Mouse (Mus musculus) spleen, adult 12 weeks (tissue): ENCODE data around the gene Ccna1.

Experiments
- DNase-seq: peaks from one replicate; pipeline ENCODE4 v3.0.0; 2022; ENCODE audit warnings: low spot score

The Ccna1 gene

DNA sequence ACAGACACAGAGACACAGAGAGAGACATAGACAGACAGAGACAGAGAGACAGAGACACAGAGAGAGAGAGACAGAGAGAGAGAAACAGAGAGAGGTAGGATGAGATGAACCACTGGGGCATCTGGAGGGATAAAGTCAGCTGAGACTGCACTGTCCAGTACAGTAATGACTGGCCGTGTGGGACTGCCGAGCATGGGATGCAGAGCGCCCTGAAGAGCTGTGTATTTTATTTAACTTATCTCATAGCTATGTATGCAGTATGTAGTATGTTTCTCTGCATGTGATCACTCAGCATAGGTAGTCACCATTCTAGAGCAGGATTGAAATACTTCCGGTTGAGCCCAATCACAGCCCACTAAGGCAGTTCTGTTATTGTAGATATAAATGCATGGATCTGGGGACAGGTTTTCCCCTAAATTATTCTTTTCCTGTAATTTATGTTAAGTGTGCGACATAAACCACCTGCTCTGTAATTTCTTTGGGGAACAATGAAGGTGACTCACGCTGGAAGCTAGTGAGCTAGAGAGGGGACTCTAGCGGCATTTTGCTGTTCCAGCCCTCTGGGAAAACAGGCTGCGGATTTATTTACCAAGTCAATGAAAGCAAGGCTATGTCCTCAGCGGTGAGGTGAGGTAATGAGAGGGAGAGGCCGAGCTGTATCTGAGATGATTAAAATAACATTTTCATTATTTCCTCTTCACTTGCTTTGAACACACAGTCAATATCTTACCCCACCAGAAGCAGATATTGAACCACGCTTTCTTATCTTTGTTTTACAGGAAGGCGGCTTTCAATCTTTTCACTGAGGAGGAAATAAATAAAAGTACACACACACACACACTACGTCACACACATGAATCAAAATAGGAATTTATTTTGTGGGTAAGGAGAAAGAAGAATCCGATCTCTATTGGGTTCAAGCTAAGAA is 10.7 kb upstream of the Ccna1 start:
- DNase-seq = no peak

DNA sequence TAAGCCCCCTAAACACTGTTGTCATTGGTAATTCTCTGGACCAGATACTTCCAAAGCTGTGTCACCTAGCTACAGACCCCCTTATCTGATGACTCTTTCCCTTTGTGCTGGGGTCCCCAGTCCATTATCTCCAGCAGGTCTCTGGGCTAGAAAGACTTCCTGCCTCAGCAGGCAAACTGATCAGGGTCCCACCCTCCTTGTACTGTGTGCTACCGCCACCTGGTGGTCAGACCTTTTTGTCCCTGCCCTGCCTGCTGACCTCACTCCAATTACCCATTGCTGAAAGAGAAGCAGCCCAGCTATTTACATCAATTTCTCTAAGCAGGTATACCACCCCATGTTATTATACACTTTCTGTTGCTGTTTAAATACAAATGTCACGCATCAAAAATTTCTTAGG is 9.1 kb upstream of the Ccna1 start:
- no peak for DNase-seq

- no peak for DNase-seq
Measured at GRCm38 (mm10) chr3:55062653-55063052, 7.4 kb upstream of the Ccna1 start.

DNA sequence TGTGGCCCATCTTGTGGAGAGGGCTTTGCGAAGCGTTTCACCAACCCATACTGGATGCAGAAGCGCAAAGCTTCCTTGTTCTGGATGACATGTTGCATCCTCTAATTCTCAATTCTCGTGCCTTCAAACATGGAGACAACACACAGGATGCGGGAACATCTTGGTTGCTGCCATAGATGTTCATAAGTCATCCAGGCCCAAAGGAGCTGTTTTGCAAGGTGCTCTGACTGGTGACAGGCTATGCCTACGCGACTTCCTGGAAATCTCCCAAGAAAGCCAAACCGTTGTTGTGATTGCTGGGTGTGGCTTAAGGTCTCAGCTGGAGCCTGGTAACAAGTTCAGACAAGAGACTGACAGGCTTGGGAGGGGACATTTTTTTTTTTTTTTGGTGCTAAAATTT is 1.1 kb upstream of the Ccna1 start:
- no peak for DNase-seq

GRCm38 (mm10) chr3:55055747-55056120 is 433 bp upstream of the Ccna1 start:
- DNase-seq = no peak

DNA sequence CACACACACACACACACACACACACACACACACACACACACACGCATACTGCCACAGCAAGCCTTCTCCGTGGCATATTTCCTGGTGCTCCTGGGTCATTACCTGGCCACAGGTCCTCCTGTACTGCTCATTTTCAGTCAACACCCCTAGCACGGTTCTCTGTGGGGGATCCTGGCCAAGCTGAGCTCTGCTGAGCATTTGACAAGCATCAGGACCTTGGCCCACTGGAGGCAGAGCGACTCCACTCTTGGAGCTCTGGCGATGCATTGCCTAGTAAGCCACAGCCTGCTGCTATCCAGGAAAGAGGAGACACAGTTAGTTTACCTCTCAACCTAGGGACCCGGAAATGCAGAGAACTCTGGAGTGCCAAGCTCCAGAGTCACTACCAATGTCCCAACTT is 1.1 kb downstream of the Ccna1 start:
- no peak for DNase-seq

DNA sequence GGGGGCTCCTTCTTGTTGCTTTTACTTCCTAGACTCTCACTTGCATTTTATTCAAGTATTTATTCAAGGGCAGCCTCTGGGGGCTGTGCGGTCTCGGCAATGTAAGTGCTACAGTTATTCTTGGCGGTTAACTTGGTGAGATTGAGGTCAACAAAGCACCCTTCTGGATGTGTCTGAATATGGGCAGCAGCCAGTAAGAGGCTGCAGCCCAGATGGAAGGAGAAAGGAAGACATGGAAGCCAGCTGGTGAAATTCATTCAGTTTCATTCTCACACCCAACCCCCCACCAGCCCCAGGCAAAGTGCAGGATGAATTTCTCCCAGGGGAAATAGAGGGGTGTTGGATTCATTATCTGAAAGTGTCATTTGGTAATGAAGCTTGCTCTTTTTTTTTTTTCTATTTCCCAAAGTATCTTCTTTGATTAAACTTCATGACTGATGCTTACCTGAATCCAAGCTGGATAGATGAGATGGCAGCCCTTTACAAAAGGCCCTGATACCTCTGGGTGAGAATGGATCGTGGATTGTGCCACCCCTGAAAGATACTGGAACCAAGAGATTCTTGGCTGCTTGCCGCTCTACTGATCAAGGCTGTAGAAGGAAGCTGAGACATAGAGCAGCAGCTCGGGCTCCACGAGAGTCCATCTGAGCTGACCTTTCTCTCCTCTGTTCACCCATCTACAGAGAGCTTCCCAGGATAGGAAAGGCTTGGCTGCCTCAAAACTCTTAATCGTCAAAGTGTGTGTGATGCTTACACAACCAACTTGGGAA is 10.5 kb downstream of the Ccna1 start:
- DNase-seq = no peak

DNA sequence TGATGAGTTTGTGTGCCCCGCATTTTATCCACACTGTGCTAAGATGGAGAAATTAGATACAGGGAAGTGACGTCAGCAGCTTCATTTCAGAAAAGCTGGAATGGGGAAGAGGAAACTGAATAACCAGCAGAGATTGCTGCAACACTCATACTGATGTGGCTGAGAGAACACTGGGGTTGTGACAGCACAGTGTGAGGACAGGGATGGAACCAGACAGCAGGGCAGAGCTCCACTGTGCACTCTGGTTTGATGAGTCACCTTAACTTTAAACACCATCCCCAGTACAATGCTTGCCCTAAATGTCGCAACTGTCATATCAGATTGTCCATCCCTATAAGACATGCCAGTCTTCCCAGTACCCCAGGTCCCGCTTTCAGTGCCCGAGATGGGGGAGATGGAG is 17.7 kb downstream of the Ccna1 start:
- no peak for DNase-seq

DNA sequence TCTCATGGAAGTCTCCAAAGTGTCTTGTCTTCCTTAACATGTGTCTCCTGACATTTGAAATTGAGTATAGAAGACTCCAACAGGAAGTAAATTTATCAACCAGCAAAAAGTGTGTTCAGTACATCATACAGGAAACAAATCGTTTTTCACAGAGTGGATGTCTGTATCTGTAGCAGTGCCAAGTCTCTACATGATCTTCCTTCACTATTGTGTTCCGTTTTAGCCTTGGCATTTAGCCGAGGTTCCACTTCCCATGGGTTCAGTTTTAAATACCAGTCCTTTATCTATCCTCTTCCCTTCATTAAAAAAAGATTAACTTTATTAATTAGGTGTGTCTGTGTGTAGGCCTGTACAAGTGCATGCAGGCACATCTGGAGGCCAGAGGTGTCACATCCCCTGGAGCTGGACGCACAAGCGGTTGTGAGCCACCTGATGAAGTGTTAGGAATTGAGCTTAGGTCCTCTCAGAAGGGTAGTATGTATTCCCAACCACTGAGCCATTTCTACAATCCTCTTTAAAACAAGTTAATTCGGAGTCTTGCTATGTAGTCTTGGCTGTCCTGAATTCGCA is 27.9 kb downstream of the Ccna1 start:
- no peak for DNase-seq

DNA sequence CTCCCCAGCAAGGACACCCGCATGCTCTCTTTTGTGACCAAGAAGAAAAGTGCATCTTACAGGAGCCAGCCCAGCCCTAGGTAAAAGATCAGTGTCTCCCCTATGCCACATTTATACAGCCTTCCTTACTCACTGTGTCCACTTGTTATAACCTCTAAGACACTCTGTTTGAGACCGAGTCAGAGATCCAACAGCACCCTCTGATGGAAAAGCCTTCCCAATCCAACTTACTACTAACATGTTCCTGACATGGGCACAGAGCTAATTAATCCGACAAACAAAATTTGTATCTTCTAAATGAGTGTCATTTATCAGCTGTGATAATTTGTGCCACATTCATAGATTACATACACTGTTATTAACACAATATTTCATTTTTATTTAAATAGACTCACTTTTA is 29.8 kb downstream of the Ccna1 start:
- no peak for DNase-seq

GRCm38 (mm10) chr3:55023347-55023746 is 32.0 kb downstream of the Ccna1 start:
- no peak for DNase-seq

DNA sequence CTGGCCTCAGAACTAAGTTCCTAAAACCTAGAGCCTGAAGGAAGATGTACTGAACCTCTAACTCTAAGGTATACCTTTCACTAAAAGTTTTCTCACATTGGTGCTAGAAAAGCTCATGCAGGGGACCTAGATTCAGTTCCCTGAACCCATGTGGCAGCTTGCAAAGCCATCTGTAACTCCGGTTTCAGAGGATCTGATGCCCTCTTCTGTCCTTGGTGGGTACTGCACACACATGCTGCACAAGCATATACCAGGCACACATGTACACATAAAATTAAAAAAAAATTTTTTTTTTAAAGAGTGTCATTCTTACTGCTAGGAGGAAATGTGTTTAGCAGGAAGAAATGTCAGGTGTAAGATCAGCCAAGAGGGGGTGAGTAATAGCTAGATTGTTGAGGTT is 33.1 kb downstream of the Ccna1 start:
- DNase-seq = no peak

DNA sequence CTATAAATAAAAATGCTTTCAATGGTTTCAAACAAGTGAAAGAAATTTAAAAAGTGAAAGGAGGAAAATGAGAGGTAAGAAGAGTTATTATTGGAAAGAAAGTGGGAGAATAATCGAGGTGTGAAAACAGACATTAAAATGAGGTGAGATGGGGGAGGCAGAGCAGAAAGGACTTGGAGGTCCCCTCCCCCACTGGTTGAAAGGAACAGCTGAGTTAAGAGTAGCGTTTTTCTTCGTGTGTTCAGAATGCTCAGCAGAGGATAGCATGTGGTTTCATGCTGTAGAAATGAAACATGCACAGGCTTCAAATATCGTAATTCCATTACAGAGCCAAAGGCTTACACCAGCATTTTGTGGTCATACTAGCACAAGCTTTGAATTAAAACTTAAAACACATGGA is 42.8 kb downstream of the Ccna1 start:
- DNase-seq = no peak

- DNase-seq = no peak
Measured at GRCm38 (mm10) chr3:55011681-55012080, 43.6 kb downstream of the Ccna1 start.

DNA sequence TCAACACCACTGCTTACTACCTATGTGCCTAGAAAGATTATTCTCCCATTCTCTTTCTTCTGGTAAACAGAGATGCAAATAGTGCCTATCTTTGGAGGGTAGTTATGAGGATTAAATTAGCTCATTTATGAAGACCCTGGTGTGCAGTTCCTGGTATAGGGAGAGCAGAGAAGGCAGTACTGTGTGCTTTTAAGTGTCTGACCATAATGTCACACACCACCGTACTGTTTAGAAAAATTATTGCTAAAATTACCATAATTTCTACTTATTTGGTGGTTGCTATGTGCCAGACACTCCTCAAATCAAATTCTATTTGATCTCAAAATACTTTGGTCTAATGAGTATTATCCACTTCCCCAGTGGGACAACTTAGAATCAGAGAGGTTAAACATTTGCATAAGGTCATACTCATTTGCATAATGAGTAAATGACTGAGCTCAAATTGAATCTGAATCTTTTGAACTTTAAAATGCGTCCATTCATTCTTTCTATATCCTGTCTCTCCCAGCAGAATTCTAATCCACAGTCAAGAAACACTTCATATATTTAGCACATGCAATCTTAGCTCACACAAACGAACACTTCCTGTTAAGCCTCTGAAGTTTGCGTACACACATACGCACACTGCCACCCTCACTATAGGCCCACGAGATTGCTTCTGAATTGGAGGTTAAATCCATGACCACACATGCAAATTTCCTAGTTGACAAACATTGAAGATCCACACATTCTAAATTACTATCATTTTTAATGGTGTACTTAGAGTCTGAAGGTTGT is 46.1 kb downstream of the Ccna1 start:
- DNase-seq = no peak

DNA sequence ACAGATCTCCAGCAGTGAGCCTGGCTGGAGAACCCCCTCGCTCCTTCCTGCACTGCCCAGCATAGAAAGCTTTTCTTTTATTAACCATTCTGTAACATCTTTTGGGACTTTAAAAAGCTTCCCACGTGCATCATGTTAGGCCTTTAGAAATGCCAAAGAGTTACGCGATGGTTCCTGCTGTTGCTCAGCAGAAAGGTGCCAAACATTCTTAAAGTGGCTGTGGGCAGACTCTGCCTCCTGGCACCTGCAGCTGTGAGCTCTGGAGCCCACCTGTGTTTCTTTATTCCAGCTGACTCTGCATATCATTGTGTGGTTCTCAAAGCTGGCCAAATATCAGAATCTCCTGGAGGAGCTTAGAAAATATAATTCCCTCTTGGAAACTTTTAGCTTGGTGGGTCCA is 51.3 kb downstream of the Ccna1 start:
- no peak for DNase-seq

- no peak for DNase-seq
Measured at GRCm38 (mm10) chr3:55001677-55002076, 53.6 kb downstream of the Ccna1 start.
